Mouse (Mus musculus): ENCODE measurements around the gene Lsg1. TPM values are rescaled to one million over a fixed set of nuclear protein-coding genes. Genes with fewer than 3 reads are reported as not detected.

Lsg1 gene
- total and polyA plus RNA-seq, 3 experiments = 58.8 to 84.4 TPM; not detected in 1

DNA sequence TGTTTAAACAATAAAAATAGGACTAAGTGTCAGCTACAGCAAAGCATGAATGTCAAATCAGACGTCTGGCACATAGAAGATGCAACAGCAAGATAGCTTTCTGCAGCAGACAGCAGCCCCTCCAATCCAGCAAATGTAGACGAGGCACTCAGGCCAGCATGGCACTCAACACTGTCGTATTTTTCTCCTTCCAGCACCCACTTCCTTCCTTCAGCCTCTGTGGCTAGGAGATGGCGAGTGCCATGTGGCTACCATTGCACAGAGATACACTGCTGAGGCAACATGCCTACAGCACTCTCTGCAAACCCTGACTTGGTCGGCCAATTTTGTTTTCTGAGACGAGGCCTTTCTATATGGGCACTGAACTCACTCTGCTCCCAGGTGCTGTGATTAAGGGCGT, 11.6 kb downstream of the Lsg1 start:
- Histone ChIP-seq H3K27me3 (ENCODE audit: control insufficient read depth in 1 of 2, insufficient read depth in 2 of 2, low read length in 2 of 2) (no peaks in the 10 kb centered on the region), H3K79me2 (ENCODE audit: control insufficient read depth, insufficient read depth, low read length, poor library complexity) (0 out of 2 replicates have a peak, but pooled peaks cover 2% of the 10 kb centered on the region), H3K36me3 (ENCODE audit: control insufficient read depth in 1 of 2, insufficient read depth in 2 of 2, low read length in 2 of 2) (peaks cover 0 to 46% of the 10 kb centered on the region in 2 experiments; a peak in 2 of 4 replicates), H3K9ac (ENCODE audit: control insufficient read depth, low read depth, low read length, poor library complexity, severe bottlenecking) (no peak overlapping the region), H3K4me1 (ENCODE audit: control insufficient read depth in 1 of 2, insufficient read depth in 2 of 2, low read length in 2 of 2) (no peaks in the 10 kb centered on the region), H3K9me3 (replicated peaks; ENCODE audit: insufficient read depth, low read length) (no peaks in the 10 kb centered on the region), H3K4me3 (ENCODE audit: control insufficient read depth in 1 of 2, insufficient read depth in 1 of 2, low read depth in 2 of 2, low read length in 2 of 2) (no peak overlapping the region), H3K27ac (ENCODE audit: control insufficient read depth, low read depth, low read length) (no peak overlapping the region)
- TF ChIP-seq RCOR1 (IDR thresholded peaks at IDR 0.05; ENCODE audit: low read depth, low read length) = no peak
- DNase-seq (ENCODE audit: low read depth, low spot score) = no peak

- no peak for DNase-seq (ENCODE audit: low read depth, low spot score)
- TF ChIP-seq TAL1 (IDR thresholded peaks at IDR 0.05; ENCODE audit: low read length) = no peak
- TF ChIP-seq E2F4 (IDR thresholded peaks at IDR 0.05; ENCODE audit: borderline replicate concordance, low read depth, low read length) = no peak
- TF ChIP-seq MAFK (IDR thresholded peaks at IDR 0.05; ENCODE audit: borderline replicate concordance, low read depth, low read length) = no peak
- TF ChIP-seq SIN3A (IDR thresholded peaks at IDR 0.05; ENCODE audit: low read length) = no peak
- no peak for TF ChIP-seq ZMIZ1 (IDR thresholded peaks at IDR 0.05; ENCODE audit: low read depth, low read length)
- no peak for TF ChIP-seq KAT2A (conservative IDR thresholded peaks at IDR 0.05; ENCODE audit: low read depth, low read length)
- TF ChIP-seq MAZ (IDR thresholded peaks at IDR 0.05; ENCODE audit: low read depth, low read length) = no peak
- no peak for TF ChIP-seq USF2 (IDR thresholded peaks at IDR 0.05; ENCODE audit: borderline replicate concordance in 1 of 2, insufficient read depth in 1 of 2, low read depth in 1 of 2, low read length in 2 of 2)
- no peak for TF ChIP-seq TCF12 (IDR thresholded peaks at IDR 0.05; ENCODE audit: low read depth, low read length)
- TF ChIP-seq HCFC1 (IDR thresholded peaks at IDR 0.05; ENCODE audit: low read depth, low read length) = no peak
- no peak for TF ChIP-seq CHD2 (IDR thresholded peaks at IDR 0.05; ENCODE audit: low read length)
- no peak for TF ChIP-seq MXI1 (IDR thresholded peaks at IDR 0.05; ENCODE audit: low read depth, low read length)
- no peak for TF ChIP-seq BHLHE40 (IDR thresholded peaks at IDR 0.05; ENCODE audit: borderline replicate concordance, low read depth, low read length)
- TF ChIP-seq MEF2A (IDR thresholded peaks at IDR 0.05; ENCODE audit: extremely low read depth, insufficient replicate concordance, low read depth, low read length, poor library complexity, severe bottlenecking) = no peak
- no peak overlapping the region for H3K4me3 ChIP-seq (ENCODE audit: control insufficient read depth in 1 of 2, insufficient read depth in 1 of 2, low read depth in 2 of 2, low read length in 2 of 2)
- peaks cover under 1 to 53% of the 10 kb centered on the region in 2 experiments; a peak in 3 of 4 replicates for H3K36me3 ChIP-seq (ENCODE audit: control insufficient read depth in 1 of 2, insufficient read depth in 2 of 2, low read length in 2 of 2)
- peaks cover 2% of the 10 kb centered on the region; the same call in 1 of the 2 replicates for H3K79me2 ChIP-seq (ENCODE audit: control insufficient read depth, insufficient read depth, low read length, poor library complexity)
- no peaks in the 10 kb centered on the region for H3K27me3 ChIP-seq (ENCODE audit: control insufficient read depth in 1 of 2, insufficient read depth in 2 of 2, low read length in 2 of 2)
- no peaks in the 10 kb centered on the region for H3K4me1 ChIP-seq (ENCODE audit: control insufficient read depth in 1 of 2, insufficient read depth in 2 of 2, low read length in 2 of 2)
- no peak overlapping the region for H3K9ac ChIP-seq (ENCODE audit: control insufficient read depth, low read depth, low read length, poor library complexity, severe bottlenecking)
- H3K27ac ChIP-seq (ENCODE audit: control insufficient read depth, low read depth, low read length) = no peak overlapping the region
- H3K9me3 ChIP-seq (replicated peaks; ENCODE audit: insufficient read depth, low read length) = no peaks in the 10 kb centered on the region
Observed at GRCm38 (mm10) chr16:30572239-30572638, 15.2 kb downstream of the Lsg1 start.
